Mouse (Mus musculus) small intestine, adult 2 months (tissue): ENCODE measurements around the gene Casp8ap2. TPM values are rescaled to one million over a fixed set of nuclear protein-coding genes. Genes with fewer than 3 reads are reported as not detected.

ENCODE experiments used
- H3K27ac ChIP-seq: fragments of 200-500 bp; 2 replicates; pipeline ENCODE4 v1.5.1; 2012; ENCODE audit warnings: low read depth, low read length, control low read depth, inconsistent platforms; ENCODE audit not compliant: insufficient read depth
- H3K27me3 ChIP-seq: fragments of 200-500 bp; 2 replicates; pipeline ENCODE4 v1.6.1; 2012; ENCODE audit warnings: mild to moderate bottlenecking, moderate library complexity, low read length, inconsistent platforms; ENCODE audit not compliant: control insufficient read depth, insufficient read depth
- H3K36me3 ChIP-seq: fragments of 200-500 bp; 2 replicates; pipeline ENCODE4 v1.6.1; 2012; ENCODE audit warnings: mild to moderate bottlenecking, low read length, control low read depth, inconsistent platforms; ENCODE audit not compliant: control insufficient read depth, insufficient read depth
- H3K4me1 ChIP-seq: fragments of 200-500 bp; 2 replicates; pipeline ENCODE4 v1.6.1; 2012; ENCODE audit warnings: low read length, inconsistent platforms, mixed read lengths; ENCODE audit not compliant: control insufficient read depth, insufficient read depth, insufficient read length
- H3K4me3 ChIP-seq: fragments of 200-500 bp; 2 replicates; pipeline ENCODE4 v1.5.1; 2012; ENCODE audit warnings: low read depth, mild to moderate bottlenecking, control low read depth, inconsistent platforms, low read length, moderate library complexity
- CTCF ChIP-seq: fragments of 200-500 bp; IDR thresholded peaks from 2 replicates; pipeline ENCODE4 v1.5.1; 2012; ENCODE audit warnings: low read depth, mild to moderate bottlenecking, control low read depth, inconsistent platforms, low read length, moderate library complexity, mixed read lengths; ENCODE audit not compliant: insufficient replicate concordance, insufficient read length; ENCODE audit errors: extremely low read depth
- POLR2A ChIP-seq: fragments of 200-500 bp; IDR thresholded peaks from 2 replicates; pipeline ENCODE4 v1.6.1; 2012; ENCODE audit warnings: low read depth, mild to moderate bottlenecking, control low read depth, inconsistent platforms, low read length, moderate library complexity
- WGBS: fragments of 180-500 bp; shearing (Covaris S2); methylation state at CpG from one replicate; pipeline ENCODE4 v1.1.7; 2018; 5-methylcytosine and 5-hydroxymethylcytosine counted together
- polyA plus RNA-seq: library from polyadenylated mRNA; depleted of rRNA; stranded (reverse); fragments of >200 nt; gene quantifications from 2 replicates; pipeline ENCODE4 v1.2.3, GENCODE M21; 2012; rRNA removed

Gene Casp8ap2
- polyA plus RNA-seq = 0.18 and 1.6 TPM in 2 replicates

DNA sequence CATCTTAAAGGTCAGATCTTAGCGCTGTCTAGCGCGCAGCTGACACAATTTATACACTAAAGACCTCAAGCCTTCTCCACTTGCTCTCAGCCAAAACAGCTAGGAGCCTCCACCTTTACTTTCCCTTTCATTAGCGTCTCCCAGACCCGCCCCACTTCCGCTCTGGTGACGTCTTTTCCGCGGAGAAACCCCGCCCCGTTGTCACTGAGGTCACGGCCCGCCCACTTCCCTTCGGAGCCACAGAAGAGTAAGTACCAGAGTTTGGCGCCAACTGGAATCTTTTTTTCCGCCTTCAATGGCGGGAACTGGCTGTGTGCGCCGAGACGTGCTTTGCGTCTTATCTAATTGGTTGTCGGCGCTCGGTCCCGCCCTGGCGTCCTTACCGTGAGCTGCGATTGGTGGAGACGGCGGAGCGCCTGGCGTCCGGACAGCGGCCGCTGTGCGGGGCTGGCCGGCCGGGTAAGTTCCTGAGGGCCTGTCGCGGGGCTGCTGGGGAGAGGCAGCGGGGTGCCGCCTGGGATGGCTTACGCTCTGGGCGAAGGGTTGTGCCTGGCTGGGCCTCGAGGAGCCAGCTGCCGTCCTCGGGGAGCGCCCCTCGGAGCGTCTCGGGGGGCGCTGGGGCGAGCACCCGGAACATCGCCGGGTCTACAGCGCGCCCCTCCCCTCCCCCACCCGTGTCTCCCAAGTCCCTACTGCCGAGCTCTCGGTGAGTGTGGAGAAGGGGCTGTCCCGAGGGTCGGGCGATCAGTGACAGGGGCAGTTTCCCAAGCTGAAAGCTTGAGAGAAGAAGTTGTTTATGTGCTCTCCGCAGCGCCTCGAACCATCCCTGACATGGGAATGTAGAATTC, at the start of gene Casp8ap2:
Gene Casp8ap2, plus strand, starts transcription at position 418 of the 848 bp plus-strand sequence.
- Histone ChIP-seq H3K27me3 (no peaks in the 10 kb centered on the region), H3K27ac (peak within 1 kb of the TSS; percentile 44), H3K4me1 (no peaks in the 10 kb centered on the region), H3K36me3 (no peaks in the 10 kb centered on the region; the same call in 1 of the 2 replicates), H3K4me3 (peak within 1 kb of the TSS; percentile 95)
- TF ChIP-seq CTCF (no peak), POLR2A (no peak)
- under 1% methylated on average over 67 of the region's 67 CpGs for WGBS

DNA sequence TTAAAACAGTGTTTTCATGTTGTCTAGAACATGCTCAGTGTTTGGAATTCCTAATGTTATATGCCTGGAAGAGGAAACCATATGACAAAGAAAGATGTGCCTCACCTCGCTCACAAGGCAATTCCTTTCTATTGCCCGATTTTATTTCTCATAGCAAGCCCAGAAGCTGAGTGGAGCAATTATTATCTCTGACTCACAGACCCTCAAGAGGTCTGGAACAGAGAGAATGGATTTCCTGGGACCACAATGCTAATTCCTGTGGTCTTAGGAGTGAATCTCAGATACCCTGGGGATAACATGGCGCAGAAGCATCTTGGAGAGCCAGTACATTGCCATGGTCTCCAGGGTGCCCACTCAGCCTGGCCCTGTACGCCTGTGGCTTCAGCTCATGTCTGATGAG, 46.2 kb upstream of the Casp8ap2 start:
- H3K36me3 ChIP-seq = no peaks in the 10 kb centered on the region
- no peaks in the 10 kb centered on the region for H3K27me3 ChIP-seq
- H3K27ac ChIP-seq = no peak overlapping the region
- TF ChIP-seq CTCF (no peak), POLR2A (no peak)
- H3K4me3 ChIP-seq = no peak overlapping the region
- no peaks in the 10 kb centered on the region for H3K4me1 ChIP-seq
- WGBS = 81% methylated on average over 4 of the region's 4 CpGs

DNA sequence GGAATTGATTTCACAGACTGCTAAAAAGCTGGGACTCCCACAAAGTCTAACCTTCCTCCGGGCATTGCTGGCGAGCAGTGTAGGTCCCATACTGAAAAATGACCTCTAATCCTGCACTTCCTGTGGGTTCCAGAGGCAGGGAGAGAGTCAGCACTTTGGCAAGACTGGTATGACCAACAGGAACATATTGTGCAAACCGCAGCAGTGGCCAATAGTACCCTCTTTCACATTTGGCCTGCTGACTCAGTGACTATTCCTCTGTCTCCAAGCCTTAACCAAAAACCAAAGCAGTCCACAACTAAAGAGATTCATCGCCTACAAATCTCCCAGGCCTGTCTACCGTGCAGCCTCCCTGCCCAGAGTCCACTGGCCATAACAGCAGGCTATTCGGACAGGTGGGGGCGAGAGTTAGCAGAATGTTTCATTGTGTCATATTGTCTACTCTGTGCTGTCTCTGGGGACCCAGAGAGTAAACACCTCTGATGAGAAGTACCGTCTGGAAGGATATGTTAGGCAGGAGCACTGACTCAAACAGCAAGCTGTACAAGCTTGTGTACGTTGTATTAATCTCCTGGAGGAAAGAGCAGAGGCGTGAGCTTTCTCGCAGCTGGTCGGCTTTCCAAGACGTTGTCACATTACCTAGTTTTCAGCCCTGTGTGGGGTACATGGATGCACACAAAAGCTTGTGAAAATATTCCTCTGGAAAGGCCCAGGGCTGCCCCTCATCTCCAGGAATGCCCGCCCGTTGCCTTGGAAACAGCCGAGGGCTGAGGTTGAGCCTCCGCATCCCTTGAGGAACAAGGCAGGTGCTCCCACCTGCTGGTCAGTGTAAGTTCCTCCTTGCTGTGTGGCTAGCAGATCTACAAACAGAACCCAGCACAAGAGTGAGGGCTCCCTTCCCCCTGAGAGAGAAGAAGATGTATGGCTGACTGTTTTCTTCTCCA, 45.0 kb upstream of the Casp8ap2 start:
- WGBS = 62% methylated on average over 17 of the region's 17 CpGs
- Histone ChIP-seq H3K27me3 (no peaks in the 10 kb centered on the region), H3K27ac (no peak overlapping the region), H3K4me1 (no peaks in the 10 kb centered on the region), H3K36me3 (no peaks in the 10 kb centered on the region), H3K4me3 (no peak overlapping the region)
- TF ChIP-seq POLR2A (no peak), CTCF (no peak)

DNA sequence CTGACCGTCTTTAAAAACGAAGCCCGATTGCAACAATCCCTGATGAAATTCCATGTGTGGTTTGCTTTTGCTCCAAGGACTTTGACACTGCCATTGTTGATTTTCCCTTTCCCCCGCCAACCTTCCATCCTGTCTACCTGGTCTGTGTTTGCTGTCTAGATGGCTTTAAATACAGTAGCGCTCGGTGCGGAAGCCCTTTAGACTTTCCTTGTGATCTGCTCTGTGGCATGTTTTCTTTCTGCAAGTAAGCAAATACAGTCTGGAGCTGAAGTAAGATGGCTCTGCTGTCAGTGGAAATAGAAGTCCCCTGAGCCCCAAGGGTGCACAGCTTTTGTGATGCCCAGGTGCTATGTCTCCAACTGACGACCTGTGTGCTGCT, 44.3 kb upstream of the Casp8ap2 start:
- Histone ChIP-seq H3K4me1 (no peaks in the 10 kb centered on the region), H3K27ac (no peak overlapping the region), H3K27me3 (no peaks in the 10 kb centered on the region), H3K4me3 (no peak overlapping the region), H3K36me3 (no peaks in the 10 kb centered on the region)
- WGBS = 26% methylated on average over 8 of the region's 8 CpGs
- TF ChIP-seq POLR2A = no peak
- no peak for TF ChIP-seq CTCF

DNA sequence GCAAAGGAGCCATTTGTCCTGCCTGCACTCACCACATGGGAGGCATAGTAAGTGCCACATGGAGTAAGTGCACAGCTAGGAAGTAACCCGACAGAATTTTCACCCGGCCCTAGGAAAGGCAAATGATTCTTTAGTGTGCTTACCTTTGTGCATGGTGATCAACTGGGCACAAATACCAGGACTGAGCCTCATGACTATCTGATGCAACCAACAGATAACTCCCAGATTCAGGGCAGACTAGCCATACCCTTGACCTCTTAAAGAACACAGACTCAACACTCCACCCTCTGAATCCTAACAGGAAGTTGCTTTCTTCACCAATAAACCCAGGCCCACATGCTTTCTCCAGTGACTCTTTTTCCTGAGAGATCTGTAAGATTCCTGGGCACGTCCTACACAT, 43.8 kb upstream of the Casp8ap2 start:
- 45% methylated on average over 3 of the region's 3 CpGs for WGBS
- TF ChIP-seq POLR2A (no peak), CTCF (no peak)
- Histone ChIP-seq H3K27ac (no peak overlapping the region), H3K27me3 (no peaks in the 10 kb centered on the region), H3K4me1 (no peaks in the 10 kb centered on the region), H3K4me3 (no peak overlapping the region), H3K36me3 (no peaks in the 10 kb centered on the region)

GRCm38 (mm10) chr4:32572118-32572517, 43.1 kb upstream of the Casp8ap2 start:
- H3K27ac ChIP-seq = no peak overlapping the region
- peak; percentile 24; the same call in 1 of the 2 replicates for TF ChIP-seq CTCF
- TF ChIP-seq POLR2A = no peak
- WGBS = 69% methylated on average over 1 of the region's 1 CpGs

DNA sequence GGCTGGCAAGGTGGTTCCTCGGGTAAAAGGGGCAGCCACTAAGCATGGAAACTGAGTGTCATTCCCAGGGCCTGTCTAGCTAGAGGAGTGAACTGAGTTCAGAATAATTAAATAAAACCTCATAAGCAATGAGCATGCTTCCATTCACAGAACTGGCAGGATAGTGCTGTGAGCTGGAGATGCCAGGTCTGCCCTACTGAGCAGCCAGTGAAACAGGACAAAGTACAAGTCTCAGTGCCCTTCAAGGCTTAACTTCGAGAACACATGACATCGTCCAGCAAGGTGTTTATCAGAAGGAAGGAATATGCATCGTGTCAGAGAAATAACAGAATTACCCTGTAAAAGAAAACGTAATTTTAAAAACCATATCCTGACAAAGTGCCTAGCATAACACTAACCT, 41.7 kb upstream of the Casp8ap2 start:
- Histone ChIP-seq H3K4me1 (no peaks in the 10 kb centered on the region), H3K36me3 (no peaks in the 10 kb centered on the region), H3K4me3 (no peak overlapping the region), H3K27ac (no peak overlapping the region), H3K27me3 (no peaks in the 10 kb centered on the region)
- TF ChIP-seq CTCF = no peak
- no peak for TF ChIP-seq POLR2A
- 62% methylated on average over 5 of the region's 5 CpGs for WGBS

More at GRCm38 (mm10) chr4:32572118-32572517, 43.1 kb upstream of the Casp8ap2 start:
- Histone ChIP-seq H3K4me3 (no peak overlapping the region), H3K36me3 (no peaks in the 10 kb centered on the region), H3K27me3 (no peaks in the 10 kb centered on the region), H3K4me1 (no peaks in the 10 kb centered on the region)
